Mouse (Mus musculus): ENCODE measurements around the gene Gm49361.

- TF ChIP-seq CTCF (IDR thresholded peaks at IDR 0.05; ENCODE audit: low read depth, low read length): no peak
- TF ChIP-seq TAL1 (conservative IDR thresholded peaks at IDR 0.05; ENCODE audit: low read depth, low read length): no peak
- TF ChIP-seq GATA1 (IDR thresholded peaks at IDR 0.05; ENCODE audit: borderline replicate concordance, low read length): no peak
These were observed 40.8 kb downstream of the Gm49361 start for GRCm38 (mm10) chr14:57705075-57705474.

Data from G1E (cell line).